Mouse (Mus musculus) 3T3-L1 (cell line): ENCODE measurements around the gene Gipr.
A peak's percentile ranks its signal among the peaks of the same experiment; 100 is the strongest.

Experiments used
- DNase-seq: peaks from one replicate; pipeline ENCODE4 v3.0.0-alpha.2; 2015; ENCODE audit warnings: low read depth, low spot score

The Gipr gene

DNA sequence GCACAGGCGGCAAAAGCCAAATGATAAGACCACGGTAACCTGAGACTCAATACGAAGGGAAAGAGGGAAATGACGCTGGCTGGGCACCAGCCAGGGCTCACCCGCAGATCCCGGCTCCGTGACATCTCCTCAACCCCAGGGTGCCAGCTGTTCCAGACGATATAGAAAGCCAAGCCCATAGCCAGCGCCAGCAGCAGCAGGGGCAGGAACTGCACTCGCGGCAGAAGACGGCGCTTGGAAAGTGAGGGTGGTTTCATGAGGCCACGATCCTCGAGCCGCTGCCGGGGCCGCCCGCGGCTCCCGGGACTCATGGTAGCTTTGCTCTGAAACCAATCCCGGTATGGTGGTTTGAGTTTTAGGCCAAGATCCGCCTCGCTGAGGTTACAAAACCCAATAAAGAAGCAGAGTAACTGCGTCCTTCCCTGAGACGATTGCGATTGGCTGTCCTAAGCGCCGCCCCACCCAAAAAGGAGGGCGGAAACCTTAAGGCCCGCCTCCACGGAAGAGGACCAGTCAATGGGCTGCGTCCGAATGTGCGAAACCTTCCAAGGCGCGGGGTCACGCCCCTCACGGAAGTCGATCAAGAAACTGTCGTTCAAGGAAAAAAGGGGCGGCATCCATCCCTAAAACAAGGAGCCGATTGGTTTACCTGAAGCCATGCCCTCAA, 16.9 kb downstream of the Gipr start, which contains the start of gene Qpctl:
Gene Qpctl, minus strand, starts transcription at position 417 of the 667 bp plus-strand sequence.
- peak; percentile 99 for DNase-seq

DNA sequence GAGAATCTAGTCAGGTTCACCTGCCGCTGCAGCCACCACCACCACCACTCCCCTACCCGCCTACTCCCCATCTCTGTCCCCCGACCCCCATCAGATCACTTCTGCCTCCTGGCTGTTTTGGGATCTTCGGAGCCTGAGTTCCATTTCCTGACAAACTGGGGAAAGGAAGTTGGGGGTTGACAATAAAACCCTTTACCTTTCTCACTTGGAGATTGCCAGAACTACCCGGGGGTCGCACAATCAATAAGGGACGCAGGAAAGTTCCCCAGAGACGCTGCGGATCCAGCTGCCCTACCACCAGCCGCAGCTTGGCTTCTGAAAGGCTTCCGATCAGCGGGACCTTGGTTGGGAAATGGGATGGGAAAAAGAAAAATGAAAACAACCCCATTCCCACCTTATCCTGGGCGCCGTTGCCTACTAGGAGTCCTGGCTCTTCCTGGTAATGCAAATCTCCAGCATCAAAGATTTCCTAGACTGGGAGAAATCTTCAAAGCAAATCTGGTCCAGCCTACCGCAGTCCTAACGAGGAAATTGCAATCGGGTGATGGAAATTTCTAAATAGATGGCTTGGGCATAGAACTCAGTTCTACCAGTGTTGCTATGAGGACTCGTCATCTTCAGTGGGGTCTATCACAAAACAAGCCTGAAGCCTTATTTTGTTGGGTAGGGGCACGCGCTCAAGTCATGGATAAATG, 17.6 kb downstream of the Gipr start:
- DNase-seq = no peak

DNA sequence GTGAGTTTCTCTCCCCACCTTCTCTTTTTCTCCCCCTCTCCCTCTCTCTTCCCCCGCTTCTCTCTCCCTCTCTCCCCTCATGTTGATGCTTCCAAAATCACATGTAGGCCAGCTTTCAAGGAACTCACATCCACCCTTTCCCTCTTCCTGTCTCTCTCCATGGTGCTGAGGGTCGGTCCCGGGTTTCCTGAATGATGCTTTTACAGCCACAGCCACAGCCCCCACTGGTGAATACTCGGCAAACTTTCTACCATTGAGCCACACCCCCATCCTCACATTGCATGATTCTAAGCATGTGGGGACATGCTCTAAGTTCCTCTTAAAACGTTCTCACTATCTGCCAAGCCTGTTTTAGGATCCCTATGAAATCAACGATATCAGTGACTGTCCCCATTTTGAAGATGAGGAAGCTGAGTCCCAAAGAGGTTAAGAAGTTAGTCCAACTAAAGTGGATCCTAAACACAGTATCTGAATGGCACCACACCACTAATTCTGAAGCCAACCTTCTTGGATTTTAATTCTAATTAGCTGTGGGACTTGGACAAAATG, 18.4 kb downstream of the Gipr start:
- peak; percentile 46 for DNase-seq

DNA sequence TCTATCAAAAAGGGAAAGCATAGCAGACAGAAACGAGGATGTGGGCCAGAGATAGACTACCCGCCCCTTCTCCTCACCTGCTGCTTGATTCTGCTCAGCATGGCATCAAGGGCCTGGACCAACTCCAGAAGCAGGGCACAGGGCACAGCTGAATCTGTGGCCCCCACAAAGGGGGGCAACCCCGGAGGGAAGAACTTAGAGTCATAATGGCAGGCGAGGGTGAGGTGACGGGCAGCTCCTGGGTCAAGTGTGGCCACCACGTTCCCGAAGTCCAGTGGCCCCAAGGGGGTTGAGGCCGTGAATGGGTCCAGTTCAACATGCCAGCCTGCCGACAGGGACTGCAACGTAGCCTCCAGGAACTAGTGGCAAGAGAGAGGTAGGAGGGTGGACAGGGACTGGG, 19.1 kb downstream of the Gipr start:
- no peak for DNase-seq

DNA sequence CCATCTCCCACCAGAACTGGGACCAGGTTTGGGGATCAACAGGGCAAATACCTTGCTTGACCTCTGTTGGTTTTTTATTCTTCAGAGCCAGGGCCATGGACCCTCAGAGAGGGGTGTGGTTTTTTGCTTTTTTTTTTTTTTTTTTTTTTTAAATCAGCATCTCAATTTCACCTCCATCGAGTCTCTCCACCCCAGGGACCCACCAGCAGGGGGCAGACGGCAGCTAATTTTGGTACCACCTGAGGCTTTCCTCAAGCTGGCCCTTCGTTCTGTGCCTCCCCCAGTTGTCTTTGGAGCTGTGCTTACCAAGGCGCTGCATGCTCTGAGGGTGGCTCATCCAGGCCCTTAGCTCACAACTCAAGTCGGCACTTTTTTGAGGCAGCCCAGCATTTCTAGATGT, 28.5 kb downstream of the Gipr start:
- DNase-seq = peak; percentile 76

DNA sequence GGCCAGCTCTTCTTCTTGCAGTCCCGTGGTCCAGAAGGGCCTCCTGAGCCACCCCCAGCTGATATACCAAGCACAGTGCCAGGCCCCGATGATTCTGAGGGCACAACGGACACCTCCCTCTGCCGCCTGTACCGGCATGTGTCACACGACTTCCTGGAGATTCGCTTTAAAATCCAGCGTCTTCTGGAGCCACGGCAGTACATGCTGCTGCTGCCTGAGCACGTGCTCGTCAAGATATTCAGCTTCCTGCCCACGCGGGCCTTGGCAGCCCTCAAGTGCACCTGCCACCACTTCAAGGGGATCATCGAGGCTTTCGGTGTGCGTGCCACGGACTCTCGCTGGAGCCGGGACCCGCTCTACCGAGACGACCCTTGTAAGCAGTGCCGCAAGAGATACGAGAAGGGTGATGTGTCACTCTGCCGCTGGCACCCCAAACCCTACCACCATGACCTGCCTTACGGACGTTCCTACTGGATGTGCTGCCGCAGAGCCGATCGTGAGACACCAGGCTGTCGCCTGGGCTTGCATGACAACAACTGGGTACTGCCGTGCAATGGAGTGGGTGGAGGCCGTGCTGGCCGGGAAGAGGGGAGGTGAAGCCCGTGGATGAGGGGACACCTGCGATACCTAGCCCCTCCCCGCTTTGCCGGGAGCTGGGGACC, 29.1 kb downstream of the Gipr start:
- DNase-seq = no peak

DNA sequence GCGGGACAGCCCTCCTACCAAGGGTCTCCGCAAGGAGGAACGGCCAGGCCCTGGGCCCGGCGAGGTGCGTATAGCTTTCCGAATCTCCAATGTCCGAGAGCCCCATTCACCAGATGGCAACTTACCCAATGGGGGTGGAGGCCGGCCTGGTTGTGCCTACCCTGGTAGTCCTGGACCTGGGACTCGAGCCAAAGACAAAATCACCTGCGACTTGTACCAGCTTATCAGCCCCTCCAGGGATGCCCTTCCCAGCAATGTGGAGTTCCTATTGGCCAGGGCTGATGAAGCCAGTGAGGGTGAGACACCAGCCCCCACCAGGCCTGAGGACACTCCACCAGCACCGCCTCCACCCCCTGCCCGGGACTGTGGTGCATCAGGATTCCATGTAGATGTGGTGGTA, 29.8 kb downstream of the Gipr start:
- DNase-seq = no peak

DNA sequence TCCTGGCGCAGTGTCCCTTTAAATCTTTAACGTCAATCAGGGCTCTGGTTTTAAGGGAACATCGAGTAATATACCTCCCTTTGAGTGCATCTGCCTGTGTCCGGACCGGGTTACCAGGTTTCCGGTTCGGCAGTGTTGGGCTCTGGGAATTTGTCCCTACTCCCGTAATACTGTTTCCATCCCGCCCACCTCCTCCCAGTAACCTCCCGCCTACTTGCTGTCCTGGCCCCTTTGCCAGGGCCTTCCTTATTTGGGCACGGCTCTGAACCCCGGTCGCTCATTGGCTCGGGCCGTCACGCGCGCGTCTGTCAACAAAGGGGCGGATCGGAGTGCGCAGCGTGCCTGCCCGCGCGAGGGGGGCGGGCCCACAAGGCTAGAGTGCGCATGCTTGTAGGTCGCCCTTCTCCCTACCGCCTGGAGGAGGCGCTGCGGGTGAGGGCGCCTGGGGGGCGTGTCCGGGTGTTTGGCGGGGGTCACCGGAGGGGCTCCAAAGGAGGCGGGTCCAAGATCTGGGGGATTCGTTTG, 34.5 kb downstream of the Gipr start:
- DNase-seq = peak; percentile 98

DNA sequence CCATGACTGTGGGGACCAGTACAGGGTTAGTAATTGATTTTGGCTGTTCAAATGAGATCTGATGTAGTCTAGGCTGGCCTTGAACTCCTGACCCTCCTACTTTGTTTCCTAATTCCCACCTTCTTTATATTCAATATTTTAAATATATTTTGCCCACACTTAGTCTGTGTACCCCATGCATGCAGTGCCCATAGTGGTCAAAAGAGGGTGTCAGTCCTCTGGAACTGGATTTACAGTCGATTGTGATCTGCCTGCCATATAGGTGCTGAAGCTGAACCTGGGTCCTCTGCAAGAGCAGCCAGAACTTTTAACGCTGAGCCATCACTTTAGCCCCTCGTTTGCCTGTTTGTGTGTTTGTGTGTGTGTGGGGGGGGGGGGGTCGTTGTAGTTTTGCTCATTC, 35.3 kb downstream of the Gipr start:
- DNase-seq = peak; percentile 55

DNA sequence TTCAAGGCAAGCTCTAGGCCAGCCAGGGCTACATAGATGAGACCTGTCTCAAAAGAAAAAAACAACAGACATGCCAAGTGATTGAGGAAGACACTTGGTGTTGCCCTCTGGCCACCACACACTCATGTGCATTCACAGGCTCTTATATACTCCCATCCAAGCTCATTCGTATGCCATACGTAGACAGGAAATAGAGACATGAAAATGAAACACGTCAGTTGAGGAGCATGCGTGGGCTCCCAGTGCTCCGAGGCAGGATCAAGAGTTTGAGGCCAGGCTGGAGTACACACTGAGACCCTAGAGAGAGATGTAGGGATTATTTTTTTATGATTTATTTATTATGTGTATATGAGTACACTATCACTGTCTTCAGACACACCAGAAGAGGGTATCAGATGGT, 36.5 kb downstream of the Gipr start:
- no peak for DNase-seq

DNA sequence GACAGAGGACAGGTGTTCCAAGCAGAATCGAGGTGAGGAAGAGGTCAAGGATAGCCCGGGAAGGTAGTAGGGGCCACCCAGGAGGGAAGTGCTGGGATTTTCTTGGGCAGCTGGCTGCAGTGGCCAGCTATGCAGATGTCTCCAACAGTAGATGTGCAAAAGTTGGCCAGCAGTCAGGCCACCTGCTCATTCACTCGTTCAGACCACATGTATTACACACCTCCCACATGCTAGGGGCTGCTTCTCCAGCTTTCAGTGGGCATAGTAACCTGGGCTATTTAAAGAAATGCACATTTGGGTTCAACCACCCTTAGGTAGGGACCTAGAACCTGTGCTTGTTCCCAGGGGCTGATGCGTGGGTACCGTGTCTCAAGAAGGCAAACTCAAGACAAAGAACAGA, 38.2 kb downstream of the Gipr start:
- DNase-seq = no peak

DNA sequence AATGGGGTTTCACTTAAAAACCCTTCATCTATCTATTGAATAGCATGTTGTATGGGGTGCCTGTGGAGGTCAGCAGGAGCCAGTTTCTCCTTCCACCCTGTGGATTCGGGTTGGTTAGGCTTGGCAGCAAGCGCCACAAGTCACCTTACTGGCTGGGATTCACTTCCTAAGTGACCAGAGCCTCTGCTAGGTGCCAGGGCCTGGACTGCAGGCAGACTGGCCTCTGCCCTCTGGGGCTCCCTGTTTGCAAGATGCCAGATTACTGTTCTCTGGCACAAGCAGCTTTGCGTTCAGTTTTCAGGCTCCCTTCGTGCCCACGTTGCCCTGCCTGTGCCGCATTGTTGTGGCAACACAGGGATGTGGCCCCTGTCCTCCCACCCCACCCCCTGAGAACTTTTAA, 41.2 kb downstream of the Gipr start:
- DNase-seq = no peak

DNA sequence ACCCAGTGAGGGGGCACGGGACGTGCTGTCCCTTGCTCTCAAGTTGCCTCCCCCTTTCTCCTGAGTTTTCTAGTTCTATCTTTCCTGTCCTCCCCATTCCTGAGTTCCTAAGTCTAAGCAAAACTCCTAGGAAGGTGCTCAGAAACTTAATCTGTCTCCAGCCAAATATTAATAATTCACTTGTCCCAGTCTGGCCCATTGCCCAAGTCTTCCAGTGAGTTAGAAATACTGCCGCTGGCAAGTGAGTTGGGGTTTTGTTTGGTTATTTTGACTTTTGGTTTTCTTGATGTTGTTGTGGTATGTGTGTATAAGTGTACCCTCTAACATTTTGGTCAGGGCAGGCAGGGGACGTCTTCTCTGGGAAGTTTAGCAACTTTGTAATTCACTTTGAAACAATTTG, 44.2 kb downstream of the Gipr start:
- no peak for DNase-seq

DNA sequence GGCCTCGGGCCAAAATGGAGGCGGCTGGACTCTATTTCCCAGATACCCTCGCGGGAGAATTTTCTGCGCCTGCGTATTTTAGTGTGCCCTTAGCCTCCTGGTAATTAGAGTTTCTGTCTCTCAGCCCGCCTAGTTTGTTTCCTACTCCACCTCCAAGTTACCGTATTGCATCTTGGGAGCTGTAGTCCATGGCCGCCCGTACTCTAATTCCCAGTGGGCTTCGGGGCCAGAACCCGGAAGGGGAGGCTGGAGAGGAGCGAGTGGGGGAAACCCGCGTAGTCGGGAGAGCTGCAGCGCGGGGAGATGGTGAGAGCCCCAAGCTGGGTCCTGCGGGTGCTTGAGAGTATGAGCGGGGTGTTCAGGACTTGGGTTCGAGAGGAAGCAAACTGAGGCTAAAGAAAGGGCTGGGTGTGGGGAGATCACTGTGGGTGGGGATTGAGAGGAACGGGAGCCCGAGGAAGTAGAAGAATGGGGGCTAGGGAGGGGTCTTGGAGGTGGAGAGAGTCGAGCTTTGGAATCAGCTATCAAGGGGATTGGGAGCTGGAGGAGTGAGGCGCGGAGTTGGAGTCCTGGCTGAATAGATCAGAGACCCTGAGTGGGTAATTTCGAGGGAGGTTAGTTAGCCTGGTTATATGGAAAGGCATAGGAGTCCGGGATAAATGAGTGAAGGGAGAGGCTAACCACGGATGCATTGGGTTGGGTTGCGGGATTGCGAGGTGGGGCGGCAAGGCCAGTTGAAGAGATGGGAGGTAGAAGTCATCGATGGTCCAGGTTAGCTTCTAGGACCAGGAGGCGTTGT, 46.1 kb downstream of the Gipr start, which contains the start of gene Fbxo46:
Gene Fbxo46, plus strand, starts transcription at position 229 of the 799 bp plus-strand sequence.
- DNase-seq = peak; percentile 98

DNA sequence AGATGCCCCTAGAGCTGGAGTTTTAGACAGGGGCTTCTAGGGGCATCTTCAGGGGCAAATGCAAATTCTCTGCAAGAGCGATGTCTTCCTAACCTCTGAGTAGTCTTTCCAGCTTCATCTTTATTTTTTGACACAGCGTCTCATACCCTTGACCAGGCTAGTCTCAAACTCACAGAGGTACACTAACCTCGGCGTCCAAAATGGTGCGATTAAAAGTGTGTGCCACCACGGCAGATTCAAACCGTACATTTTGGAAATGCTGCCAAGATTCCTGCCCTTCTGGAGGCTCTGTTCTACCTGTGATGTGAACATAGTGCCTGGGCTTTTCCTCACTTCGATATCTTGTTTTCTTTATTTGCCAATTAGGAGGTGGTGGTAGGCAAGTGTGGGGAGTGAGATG, 46.8 kb downstream of the Gipr start:
- no peak for DNase-seq

DNA sequence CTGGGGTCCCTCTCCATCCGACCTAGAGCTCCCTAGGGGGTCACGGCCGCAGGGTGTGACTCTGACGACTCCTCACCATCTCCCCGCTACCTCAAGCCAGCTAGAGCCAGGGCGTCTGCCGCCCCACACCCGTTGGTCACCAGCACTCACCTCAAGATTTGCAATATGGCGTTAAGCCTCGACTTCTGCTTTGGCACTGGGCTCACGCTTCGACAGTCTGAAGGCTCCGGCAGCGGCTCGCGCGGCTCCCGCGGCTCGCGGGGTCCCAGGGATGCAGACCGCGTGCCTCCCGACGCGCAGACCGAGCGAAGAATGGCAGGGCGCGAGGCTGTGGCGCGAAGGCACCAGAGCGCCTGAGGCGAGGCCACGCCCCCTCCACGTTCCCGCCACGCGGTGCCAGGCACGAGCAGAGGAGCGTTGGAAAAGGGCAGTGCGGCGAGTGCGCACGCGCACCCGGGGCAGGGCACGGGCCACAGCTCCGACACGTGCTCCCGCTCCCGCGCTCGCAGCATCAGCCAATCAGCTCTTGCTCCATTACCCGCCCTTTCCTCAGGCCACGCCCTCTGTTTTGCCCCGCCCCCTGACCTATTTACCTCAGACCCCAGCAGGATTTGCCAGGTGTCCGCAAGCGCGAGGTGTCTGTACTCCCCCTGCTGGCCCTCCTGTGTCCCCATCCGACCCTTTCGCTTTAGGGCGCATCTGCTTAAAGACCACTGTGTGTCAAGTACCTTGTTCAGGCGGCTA, 47.7 kb downstream of the Gipr start, which contains the start of gene Gm4969:
Gene Gm4969, minus strand, starts transcription at position 341 of the 744 bp plus-strand sequence.
- no peak for DNase-seq

DNA sequence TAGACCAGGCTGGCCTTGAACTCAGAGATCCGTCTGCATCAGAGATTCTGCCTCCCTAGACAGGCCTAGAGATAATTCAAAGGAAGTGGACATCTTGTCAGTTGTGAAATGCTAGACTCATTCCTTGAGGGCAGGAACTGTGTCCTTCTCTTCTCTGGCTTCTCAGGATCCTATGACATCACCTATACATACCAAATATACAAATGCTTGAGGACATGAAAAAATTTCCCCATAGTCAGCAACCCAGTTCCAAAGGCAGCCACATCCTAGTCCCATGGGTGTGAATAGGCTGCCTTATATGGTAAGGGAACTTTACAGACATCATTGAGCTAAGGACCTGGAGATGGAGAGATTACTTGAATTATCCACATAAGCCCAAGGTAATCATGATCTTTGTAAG, 56.4 kb downstream of the Gipr start:
- peak; percentile 36 for DNase-seq

DNA sequence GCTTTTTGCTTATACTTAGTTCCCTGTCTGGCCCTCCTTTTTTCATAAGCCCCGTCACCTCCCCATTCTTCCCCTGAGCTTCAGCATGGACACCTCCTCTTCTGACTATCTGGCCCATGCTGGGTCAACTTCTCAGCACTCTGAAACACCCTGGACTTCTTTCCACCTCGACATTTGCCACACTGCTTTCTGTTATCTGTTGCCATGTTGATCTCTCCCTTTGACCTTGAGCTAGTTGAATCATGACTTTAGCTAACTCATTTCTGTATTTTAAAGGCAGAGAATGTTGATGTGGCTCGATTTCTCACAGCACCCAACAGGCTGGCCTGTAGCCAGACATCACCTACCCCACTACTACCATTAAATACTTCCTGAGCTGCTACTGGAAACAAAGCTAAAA, 58.5 kb downstream of the Gipr start:
- DNase-seq = no peak
